ENCODE assay signal across 8 mouse cellular contexts in genomic region chr8:106511065-106511501, GRCm38 (mm10). TPM values are rescaled to one million over a fixed set of nuclear protein-coding genes. Genes with fewer than 3 reads are reported as not detected.
DNase-seq lines count a peak whose midpoint lies in the region; ATAC-seq and TF ChIP-seq lines count a peak whose summit lies in the region.

No protein-coding gene starts in this region.

- WGBS in heart, embryonic 13.5 days, result under 1% methylated on average over 22 of the region's 22 CpGs
- under 1% methylated on average over 22 of the region's 22 CpGs for WGBS in midbrain, postnatal 0 days

- H3K9me3 ChIP-seq in heart, embryonic 13.5 days, result no peaks in the 10 kb centered on the region
- no peaks in the 10 kb centered on the region for H3K9me3 ChIP-seq in midbrain, postnatal 0 days (ENCODE audit: low read length)

- peak overlapping the region; percentile 77 for H3K4me2 ChIP-seq in heart, embryonic 13.5 days
- peak overlapping the region; percentile 54 for H3K4me2 ChIP-seq in midbrain, postnatal 0 days (ENCODE audit: low read depth, low read length, poor library complexity, severe bottlenecking)

- peaks cover 7% of the 10 kb centered on the region; the same call in 1 of the 2 replicates for H3K36me3 ChIP-seq in heart, embryonic 13.5 days
- no peaks in the 10 kb centered on the region for H3K36me3 ChIP-seq in midbrain, postnatal 0 days (ENCODE audit: insufficient read depth, low read length)

- H3K27ac ChIP-seq in heart, embryonic 13.5 days (replicated peaks), result peak overlapping the region; percentile 94
- H3K27ac ChIP-seq in embryonic fibroblast, embryonic 13.5 days (ENCODE audit: insufficient read depth, low read length), result peak overlapping the region; percentile 89
- H3K27ac ChIP-seq in midbrain, postnatal 0 days (ENCODE audit: low read depth, low read length), result no peak overlapping the region

- H3K4me3 ChIP-seq in heart, embryonic 13.5 days, result peak overlapping the region; percentile 60
- peak overlapping the region; percentile 50 for H3K4me3 ChIP-seq in embryonic fibroblast, embryonic 13.5 days (ENCODE audit: insufficient read depth, low read length)
- peak overlapping the region; percentile 38 for H3K4me3 ChIP-seq in midbrain, postnatal 0 days (ENCODE audit: low read depth, low read length)

- peak; percentile 14; the same call in 1 of the 2 replicates for TF ChIP-seq POLR2A in embryonic fibroblast, embryonic 13.5 days (IDR thresholded peaks at IDR 0.05; ENCODE audit: low read depth, low read length)

- TF ChIP-seq CTCF in embryonic fibroblast, embryonic 13.5 days (IDR thresholded peaks at IDR 0.05; ENCODE audit: borderline replicate concordance, insufficient read depth, low read length), result no peak
- TF ChIP-seq CTCF in midbrain, postnatal 0 days (IDR thresholded peaks at IDR 0.05), result no peak

- DNase-seq in heart, adult 8-10 months (ENCODE audit: low spot score), result no peak
- DNase-seq in kidney, postnatal 10 days, result peak; percentile 63
- DNase-seq in midbrain, postnatal 0 days (ENCODE audit: low spot score), result no peak
- no peak for DNase-seq in right cerebral cortex, postnatal 4 days
- DNase-seq in thymus, postnatal 0 days (ENCODE audit: low spot score), result no peak
- DNase-seq in spleen, postnatal 14 days (ENCODE audit: low spot score in 2 of 2), result no peak

- H3K4me1 ChIP-seq in heart, embryonic 13.5 days, result peaks cover 44% of the 10 kb centered on the region
- no peaks in the 10 kb centered on the region; the same call in 1 of the 2 replicates for H3K4me1 ChIP-seq in embryonic fibroblast, embryonic 13.5 days (ENCODE audit: control insufficient read depth, insufficient read depth, low read length)
- peaks cover 14% of the 10 kb centered on the region for H3K4me1 ChIP-seq in midbrain, postnatal 0 days (ENCODE audit: insufficient read depth, low read length)

- 0 out of 2 replicates have a peak, but pooled peaks have one; percentile 22 for ATAC-seq in heart, embryonic 13.5 days (ENCODE audit: extremely low read depth, insufficient number of reproducible peaks, low FRiP score, low TSS enrichment)
- ATAC-seq in midbrain, postnatal 0 days (ENCODE audit: low FRiP score), result no peak

- peak overlapping the region; percentile 89 for H3K9ac ChIP-seq in heart, embryonic 13.5 days
- 0 out of 2 replicates have a peak overlapping the region, but pooled peaks have one; percentile 19 for H3K9ac ChIP-seq in midbrain, postnatal 0 days (replicated peaks; ENCODE audit: low read length, poor library complexity, severe bottlenecking)

- 0 out of 2 replicates have a peak, but pooled peaks cover 6% of the 10 kb centered on the region for H3K27me3 ChIP-seq in heart, embryonic 13.5 days (replicated peaks)
- peaks cover 33% of the 10 kb centered on the region for H3K27me3 ChIP-seq in midbrain, postnatal 0 days (ENCODE audit: insufficient read depth, low read length)

RNA-seq across cellular contexts. Expression of gene Cdh3, which starts 0.4 kb away (rescaled TPM):
- polyA plus RNA-seq in heart, embryonic 13.5 days (2015; fragmentation: Nextera tagmentation; extraction: Ambion mirVana), result 29.5 and 32.0 TPM in 2 replicates
- 1 to 10 TPM in 1 of 4 experiments, under 1 TPM in 3; 0.71 to 1.7 (median 0.87) TPM for total RNA-seq in heart, adult 8-10 months (2022)
- 49.9 and 70.2 TPM in 2 replicates for polyA plus RNA-seq in embryonic fibroblast, embryonic 13.5 days (2011; ENCODE audit: insufficient read length, low read depth, missing spikeins)
- total RNA-seq in midbrain, postnatal 0 days (2014; rRNA removed), result 1.3 and 4.3 TPM in 2 replicates
- 0.67 and 1.1 TPM in 2 replicates for polyA plus RNA-seq in midbrain, postnatal 0 days (2015; fragmentation: Nextera tagmentation; extraction: Ambion mirVana)
- 7.7 and 8.6 TPM in 2 replicates for polyA plus RNA-seq in thymus, postnatal 0 days (2015; fragmentation: Nextera tagmentation; extraction: Ambion mirVana)

RNA-seq across cellular contexts. Expression of gene 6030452D12Rik, which starts 10.8 kb away (rescaled TPM):
- polyA plus RNA-seq in heart, embryonic 13.5 days (2015; fragmentation: Nextera tagmentation; extraction: Ambion mirVana), result not detected in 2 replicates
- total RNA-seq in heart, adult 8-10 months (2022), result not detected
- polyA plus RNA-seq in embryonic fibroblast, embryonic 13.5 days (2011; ENCODE audit: insufficient read length, low read depth, missing spikeins), result not detected in 2 replicates
- total RNA-seq in midbrain, postnatal 0 days (2014; rRNA removed), result not detected in 2 replicates
- polyA plus RNA-seq in midbrain, postnatal 0 days (2015; fragmentation: Nextera tagmentation; extraction: Ambion mirVana), result not detected in 2 replicates
- polyA plus RNA-seq in thymus, postnatal 0 days (2015; fragmentation: Nextera tagmentation; extraction: Ambion mirVana), result not detected in 2 replicates
